Mouse (Mus musculus) ovary, postnatal 36 days (tissue): ENCODE data around the gene Tmod3.

Source experiments
- DNase-seq: peaks from one replicate; pipeline ENCODE4 v3.0.0; 2022; ENCODE audit warnings: low spot score, mixed read lengths

Tmod3 gene

DNA sequence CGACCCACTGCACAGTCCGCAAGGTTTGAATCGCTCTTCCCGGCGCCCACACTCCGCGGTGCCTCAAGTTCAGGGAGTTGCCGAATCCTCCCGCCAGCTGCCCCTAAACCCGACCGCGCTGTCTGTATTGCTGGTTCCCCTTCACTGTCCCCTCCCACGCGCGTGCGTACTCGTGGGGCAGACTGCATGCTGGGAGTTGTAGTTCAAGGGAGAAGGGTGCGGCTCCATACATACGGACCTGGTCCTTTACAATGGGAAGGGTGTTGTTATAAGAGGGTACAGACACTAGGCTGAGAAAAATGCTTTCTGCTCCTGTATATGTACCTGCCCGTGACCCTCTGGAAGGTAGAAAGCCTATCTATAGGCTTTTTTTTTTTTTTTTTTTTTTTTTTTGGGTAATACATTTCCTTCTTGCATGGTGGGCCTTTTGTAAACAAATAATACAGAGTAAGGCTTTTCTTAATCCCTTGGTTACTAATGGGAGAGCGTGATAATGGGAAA is at the start of gene Tmod3:
Gene Tmod3, minus strand, starts transcription at position 146 of the 501 bp plus-strand sequence.
- DNase-seq, result peak; percentile 93

DNA sequence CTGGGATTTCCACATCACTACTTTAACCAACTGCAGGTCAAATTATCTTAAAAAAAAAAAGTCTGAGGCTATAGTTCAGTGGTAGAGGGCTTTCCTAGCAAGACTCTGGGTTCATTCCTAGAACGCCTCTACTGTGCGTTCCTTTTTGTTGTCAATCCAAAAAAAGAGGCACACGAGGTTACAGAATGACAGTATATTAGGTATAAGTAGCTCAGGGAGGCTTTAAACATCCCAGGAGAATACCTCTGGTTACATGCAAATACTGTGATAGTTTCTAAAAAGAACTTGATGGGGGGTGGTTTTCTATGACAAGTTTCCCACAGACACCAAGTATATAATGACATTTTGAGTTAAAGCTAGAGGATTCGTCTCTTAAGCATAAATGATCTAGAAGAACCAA is 48.0 kb upstream of the Tmod3 start:
- no peak for DNase-seq

DNA sequence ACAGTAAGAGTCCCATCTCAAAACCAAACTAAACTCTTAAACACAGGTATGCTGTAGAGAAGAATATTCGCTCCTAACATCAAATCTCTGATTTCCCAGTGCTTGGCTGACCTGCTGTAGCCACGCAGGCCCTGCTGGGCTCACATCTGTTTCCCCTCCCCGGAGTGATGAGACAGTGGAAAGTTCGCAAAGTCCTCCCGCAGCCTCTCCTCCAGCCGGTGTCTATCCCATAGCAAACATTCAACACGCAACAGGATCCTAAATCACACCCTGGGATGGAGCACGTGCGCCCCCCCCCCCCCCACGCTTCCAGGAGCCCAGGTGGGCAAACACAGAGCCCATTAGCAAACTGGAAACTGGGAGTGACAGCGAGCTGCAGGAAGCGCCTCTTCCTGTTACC is 42.1 kb upstream of the Tmod3 start:
- DNase-seq, result no peak

- DNase-seq, result no peak
Observed at GRCm38 (mm10) chr9:75600166-75600934, 40.9 kb upstream of the Tmod3 start.

DNA sequence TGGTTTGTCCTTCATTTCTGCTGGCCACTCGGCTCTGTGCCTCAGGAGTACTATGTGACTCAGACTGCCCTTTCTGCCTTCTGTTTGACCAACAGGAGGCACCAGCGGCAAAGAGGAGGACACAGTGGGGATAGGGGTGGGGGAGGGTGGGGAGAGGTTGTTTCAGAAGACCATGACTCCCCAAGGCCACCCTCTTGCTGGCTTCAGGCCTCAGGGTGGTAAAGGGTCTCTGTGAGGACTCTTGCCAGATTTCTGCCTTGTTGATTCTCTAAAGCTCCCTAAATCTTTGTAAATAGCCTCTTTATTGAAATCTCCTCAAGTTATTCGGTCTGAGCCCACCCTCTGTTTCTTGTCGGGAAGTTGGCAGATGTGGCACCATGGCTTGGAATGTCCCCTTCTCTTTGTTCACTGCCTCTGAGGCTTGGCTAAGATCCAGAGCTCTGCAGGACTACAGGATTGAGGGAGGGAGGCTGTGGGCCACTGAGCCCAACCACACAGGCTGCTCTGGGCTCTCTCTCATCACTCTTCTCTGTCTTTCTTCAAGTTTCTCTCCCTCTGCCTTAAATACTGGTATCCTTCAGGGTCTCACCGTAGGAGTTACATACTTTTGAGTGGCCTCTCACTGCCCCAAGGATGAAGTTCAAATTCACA is 39.9 kb upstream of the Tmod3 start:
- DNase-seq, result no peak

DNA sequence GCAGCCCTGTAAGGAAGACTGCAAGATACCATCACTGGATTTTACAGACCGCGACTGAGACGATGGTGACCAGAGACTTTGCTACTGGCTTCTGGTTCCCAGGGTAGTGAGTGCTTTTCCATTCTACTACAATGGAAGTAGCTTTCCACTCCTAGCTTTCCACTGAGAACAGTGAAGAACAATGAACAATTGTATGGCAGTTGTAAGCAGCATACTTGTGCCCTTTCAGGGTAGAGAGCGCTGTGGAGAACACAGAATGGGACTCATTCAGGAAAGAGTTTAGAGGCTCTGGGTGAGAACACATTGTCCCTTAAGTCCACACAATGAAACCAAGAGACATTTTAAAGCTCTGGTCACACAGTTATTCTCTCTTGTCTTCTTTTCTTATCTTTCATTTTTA is 38.1 kb upstream of the Tmod3 start:
- DNase-seq, result no peak

DNA sequence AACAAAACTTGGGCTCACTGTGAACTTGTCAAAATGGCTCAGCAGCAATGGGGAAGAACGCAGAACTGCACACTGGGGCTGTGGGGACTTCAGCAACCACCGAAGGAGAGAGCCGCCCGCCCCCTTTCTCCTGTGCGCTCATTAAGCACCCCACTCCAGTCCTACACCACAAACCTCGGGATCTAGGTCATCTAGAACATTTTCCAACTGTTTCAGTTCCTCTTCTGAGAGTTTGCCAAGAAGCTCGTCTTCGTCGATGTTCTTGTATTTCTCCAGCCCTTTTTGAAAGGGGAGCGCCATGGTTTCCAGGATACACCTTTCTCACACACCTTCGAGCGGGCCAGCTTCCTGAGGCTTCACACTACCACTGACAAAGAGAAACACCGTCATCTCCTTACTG is 37.6 kb upstream of the Tmod3 start:
- DNase-seq, result no peak

GRCm38 (mm10) chr9:75593481-75593880 is 34.0 kb upstream of the Tmod3 start:
- DNase-seq, result no peak

GRCm38 (mm10) chr9:75589850-75590790 is 30.7 kb upstream of the Tmod3 start:
- no peak for DNase-seq

DNA sequence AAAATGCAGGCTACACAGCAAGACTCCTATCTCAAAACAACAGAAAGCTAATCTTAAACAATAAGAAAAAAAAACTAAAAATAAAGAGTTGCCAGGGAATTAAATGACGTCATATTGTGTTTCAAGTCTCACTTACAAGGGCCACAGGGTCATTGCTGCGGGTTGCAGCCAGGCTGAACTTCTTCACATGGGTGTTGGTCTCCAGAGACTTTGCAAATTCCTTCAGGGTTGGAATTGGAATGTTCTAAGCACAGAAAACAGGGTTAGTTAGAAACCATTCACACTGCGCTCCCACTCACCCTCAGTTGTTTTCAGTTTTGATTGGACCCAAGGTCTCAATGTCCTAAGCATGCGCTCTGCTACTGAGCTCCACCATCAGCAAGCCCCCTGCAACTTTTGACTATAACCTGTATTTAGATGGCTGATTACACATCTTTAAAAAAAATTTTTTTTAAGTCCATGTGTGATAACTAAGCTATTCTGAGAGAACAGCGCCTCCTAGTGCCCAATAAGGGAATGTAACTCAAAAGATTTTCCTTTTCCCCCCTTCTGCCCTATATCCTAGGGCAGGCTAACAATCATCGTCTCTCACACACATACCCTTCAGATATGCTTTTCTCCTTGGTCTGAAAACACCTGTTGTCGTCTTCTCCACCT is 22.4 kb upstream of the Tmod3 start:
- DNase-seq, result no peak

DNA sequence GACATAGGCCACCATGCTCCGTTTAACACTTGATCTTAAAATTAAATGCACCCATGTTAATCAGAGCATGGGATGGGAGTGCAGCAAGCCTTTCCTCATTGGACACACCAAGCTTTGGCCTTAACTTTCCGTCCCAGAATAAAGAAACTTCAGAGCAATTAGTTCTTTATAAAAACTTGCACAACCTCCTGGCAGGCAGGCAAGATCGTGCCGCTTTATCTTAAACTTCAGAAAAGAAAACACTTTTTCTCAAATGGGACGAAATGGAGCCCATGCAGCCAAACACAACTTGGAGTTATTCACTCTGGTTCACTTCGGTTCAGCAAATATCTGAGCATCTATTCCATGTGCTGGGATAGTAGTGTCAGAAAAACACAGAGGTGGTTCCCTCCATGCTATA is 19.9 kb upstream of the Tmod3 start:
- no peak for DNase-seq

DNA sequence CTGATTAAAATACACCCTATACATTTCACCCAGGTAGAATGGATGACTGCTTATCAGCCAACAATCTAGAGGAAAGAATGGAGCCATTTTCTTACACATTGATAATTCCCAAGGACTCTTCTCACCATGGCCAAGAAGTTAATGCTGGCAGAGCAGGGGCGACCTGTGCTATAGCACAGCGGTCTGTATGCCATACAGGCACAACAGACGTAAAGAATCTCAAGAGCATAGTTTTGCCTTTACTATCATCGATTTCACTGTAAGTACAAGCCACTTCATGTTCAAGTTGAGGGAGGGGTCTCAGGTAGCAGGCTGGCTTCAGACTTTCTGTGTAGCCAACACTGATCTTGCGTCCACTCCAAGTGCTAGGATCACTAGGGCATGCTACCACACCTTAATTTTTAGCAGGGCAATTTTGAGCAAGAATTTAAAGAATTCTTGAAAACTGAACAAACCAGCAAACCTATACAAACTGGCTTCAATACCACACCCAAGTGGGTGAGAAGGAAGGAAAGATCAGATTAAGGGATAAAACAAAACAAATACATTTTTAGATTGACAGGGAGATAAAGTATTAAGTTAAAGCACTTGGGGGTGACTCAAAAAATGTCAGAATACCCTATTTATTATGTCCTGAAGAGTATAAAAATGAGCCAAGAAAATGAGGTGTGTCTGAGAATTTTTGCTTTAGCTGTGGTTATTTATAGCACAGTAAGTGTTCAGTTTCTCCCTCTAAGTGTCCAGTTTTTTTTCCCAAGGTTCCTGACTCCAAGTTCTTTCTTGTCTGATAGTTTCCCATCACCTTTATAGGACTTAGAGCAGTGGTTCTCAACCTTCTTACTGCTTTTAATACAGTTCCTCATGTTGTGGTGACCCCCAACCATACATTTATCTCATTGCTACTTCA is 11.8 kb upstream of the Tmod3 start:
- DNase-seq, result no peak

DNA sequence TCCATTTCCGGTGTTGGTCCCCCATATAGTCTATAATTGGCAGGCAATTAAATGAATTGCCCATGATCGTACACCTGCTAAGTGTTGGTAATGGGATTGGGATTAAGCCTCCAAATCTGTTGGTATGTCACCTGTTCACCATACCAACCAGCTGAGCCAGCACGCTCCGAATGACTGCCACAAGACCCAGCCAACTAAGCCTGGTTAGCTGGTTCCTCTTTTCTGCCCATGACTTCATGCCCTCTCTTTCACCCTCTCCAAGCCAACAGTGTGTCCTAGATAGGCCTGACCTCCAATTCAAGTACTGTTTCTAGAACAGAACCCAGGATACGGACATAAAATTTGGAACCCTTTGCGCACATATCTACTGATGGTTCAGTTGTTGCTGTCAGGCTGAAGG is 8.9 kb upstream of the Tmod3 start:
- no peak for DNase-seq

GRCm38 (mm10) chr9:75564892-75565291 is 5.4 kb upstream of the Tmod3 start:
- DNase-seq, result no peak

- DNase-seq, result no peak
Observed at GRCm38 (mm10) chr9:75563622-75564021, 4.2 kb upstream of the Tmod3 start.

DNA sequence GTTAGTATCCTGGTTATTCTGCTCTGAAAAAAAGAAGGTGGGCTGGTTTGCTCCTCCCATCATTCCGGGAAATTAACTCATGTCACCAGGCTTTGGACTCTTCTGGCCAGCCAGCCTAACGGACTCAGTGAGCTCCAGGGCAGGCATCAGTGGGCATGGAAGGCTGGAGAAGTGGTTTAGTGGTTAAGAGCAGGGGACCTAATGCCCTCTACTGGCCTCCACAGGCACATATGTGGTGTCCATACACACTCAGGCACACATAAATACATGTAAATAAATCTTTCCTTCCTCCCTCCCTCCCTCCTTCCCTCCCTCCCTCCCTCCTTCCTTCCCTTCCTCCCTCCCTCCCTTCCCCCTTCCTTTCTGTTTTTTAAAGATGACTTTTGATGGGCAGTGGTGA is 3.7 kb upstream of the Tmod3 start:
- DNase-seq, result no peak

DNA sequence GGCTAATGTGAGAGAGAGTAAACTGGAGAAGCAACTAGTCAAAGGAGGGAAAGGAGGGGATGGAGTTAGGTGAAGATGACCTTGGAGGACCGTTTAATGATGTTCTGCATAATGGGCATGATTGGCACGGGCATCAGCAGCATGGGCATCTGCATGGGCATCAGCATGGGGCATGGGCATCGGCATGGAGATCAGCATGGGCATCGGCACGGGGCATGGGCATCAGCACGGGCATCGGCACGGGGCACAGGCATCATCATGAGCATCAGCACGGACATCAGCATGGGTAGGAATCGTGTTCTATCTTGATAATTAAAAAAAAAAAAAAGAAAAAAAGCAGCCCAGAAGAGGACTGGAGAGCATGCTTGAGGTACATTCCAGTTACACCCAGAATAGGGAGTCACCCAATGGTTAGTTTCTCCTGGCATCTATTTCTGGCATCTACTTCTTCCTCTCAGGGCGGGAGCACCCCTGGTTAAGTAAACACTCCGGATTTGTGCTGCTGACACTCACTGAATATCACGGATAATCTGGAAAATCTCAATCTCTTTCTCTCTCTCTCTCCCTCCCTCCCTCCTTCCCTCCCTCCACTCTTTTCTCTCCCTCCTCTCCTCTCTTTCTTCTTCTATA is 1.7 kb upstream of the Tmod3 start:
- no peak for DNase-seq

DNA sequence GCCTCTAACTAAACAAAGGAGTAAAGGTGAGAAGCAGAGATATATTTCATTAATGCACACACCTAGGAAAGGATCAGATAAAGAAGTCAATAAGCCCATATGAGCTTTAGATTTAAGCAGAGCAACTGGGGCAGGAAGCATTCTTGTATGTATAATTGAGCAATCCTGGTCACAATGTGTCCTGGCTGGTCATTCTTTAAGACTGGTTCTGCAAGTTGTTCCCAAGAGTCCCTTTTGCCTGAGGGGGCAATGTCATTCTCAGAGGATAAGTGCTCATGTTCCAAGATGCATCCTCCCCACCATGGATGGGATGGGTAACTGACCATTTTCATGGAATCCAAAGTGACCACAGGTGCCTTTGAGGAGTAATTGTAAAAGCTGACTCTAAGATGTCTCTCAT is 896 bp upstream of the Tmod3 start:
- no peak for DNase-seq

GRCm38 (mm10) chr9:75558812-75559511 is 495 bp downstream of the Tmod3 start:
- peak; percentile 25 for DNase-seq

GRCm38 (mm10) chr9:75558360-75558759 is 1.1 kb downstream of the Tmod3 start:
- no peak for DNase-seq
